Mouse (Mus musculus) MEL (cell line): ENCODE data around the gene P3h3. TPM values are rescaled to one million over a fixed set of nuclear protein-coding genes. Genes with fewer than 3 reads are reported as not detected.

Source experiments
- DNase-seq: peaks from one replicate; pipeline ENCODE4 v3.0.0; 2011; ENCODE audit warnings: low read depth, low spot score
- H3K27ac ChIP-seq: 2 replicates; pipeline ENCODE4 v1.5.1; 2012; ENCODE audit warnings: low read depth, mild to moderate bottlenecking, control low read depth, low read length, moderate library complexity; ENCODE audit not compliant: control insufficient read depth
- H3K27me3 ChIP-seq, 2 experiments: fragments of 150-350 bp in 1 of 2; sonication (generic) in 1 of 2; 2 replicates each; pipeline ENCODE4 v1.6.1; 2012; ENCODE audit warnings: low read length in 2 of 2, mild to moderate bottlenecking in 2 of 2, improper control_type of control experiment in 1 of 2, moderate library complexity in 1 of 2; ENCODE audit not compliant: insufficient read depth in 2 of 2, control insufficient read depth in 1 of 2
- H3K36me3 ChIP-seq, 2 experiments: 2 replicates each; pipeline ENCODE4 v1.6.1; 2012 to 2014; ENCODE audit warnings: low read length in 2 of 2, improper control_type of control experiment in 1 of 2, inconsistent platforms in 1 of 2, mild to moderate bottlenecking in 1 of 2; ENCODE audit not compliant: insufficient read depth in 2 of 2, control insufficient read depth in 1 of 2
- H3K4me1 ChIP-seq, 2 experiments: fragments of 150-350 bp in 1 of 2; sonication (generic) in 1 of 2; 2 replicates each; pipeline ENCODE4 v1.6.1; 2012; ENCODE audit warnings: low read length in 2 of 2, improper control_type of control experiment in 1 of 2, mild to moderate bottlenecking in 1 of 2; ENCODE audit not compliant: insufficient read depth in 2 of 2, control insufficient read depth in 1 of 2
- H3K4me3 ChIP-seq, 2 experiments: fragments of 150-350 bp in 1 of 2; sonication (generic) in 1 of 2; 2 replicates each; pipeline ENCODE4 v1.5.1; 2012; ENCODE audit warnings: low read depth in 2 of 2, low read length in 2 of 2, mild to moderate bottlenecking in 2 of 2, moderate library complexity in 2 of 2, control low read depth in 1 of 2, improper control_type of control experiment in 1 of 2; ENCODE audit not compliant: control insufficient read depth in 1 of 2, insufficient read depth in 1 of 2
- H3K79me2 ChIP-seq: 2 replicates; pipeline ENCODE4 v1.6.1; 2012; ENCODE audit warnings: mild to moderate bottlenecking, low read length, moderate library complexity; ENCODE audit not compliant: control insufficient read depth, poor library complexity, insufficient read depth
- H3K9ac ChIP-seq: 2 replicates; pipeline ENCODE4 v1.6.1; 2012; ENCODE audit warnings: low read depth, mild to moderate bottlenecking, control low read depth, low read length, moderate library complexity; ENCODE audit not compliant: control insufficient read depth, poor library complexity, severe bottlenecking
- H3K9me3 ChIP-seq: fragments of 150-350 bp; sonication (generic); replicated peaks from 2 replicates; pipeline ENCODE4 v1.6.1; 2012; ENCODE audit warnings: mild to moderate bottlenecking, low read length, improper control_type of control experiment, moderate library complexity; ENCODE audit not compliant: insufficient read depth
- BHLHE40 ChIP-seq: IDR thresholded peaks from 2 replicates; pipeline ENCODE4 v1.6.1; 2012; ENCODE audit warnings: low read depth, mild to moderate bottlenecking, inconsistent platforms, low read length, improper control_type of control experiment, borderline replicate concordance
- CHD1 ChIP-seq: IDR thresholded peaks from 2 replicates; pipeline ENCODE4 v1.6.1; 2012; ENCODE audit warnings: low read depth, mild to moderate bottlenecking, inconsistent platforms, low read length, improper control_type of control experiment
- CHD2 ChIP-seq: IDR thresholded peaks from 2 replicates; pipeline ENCODE4 v1.6.1; 2011; ENCODE audit warnings: low read length, improper control_type of control experiment
- CTCF ChIP-seq, 3 experiments: IDR thresholded peaks in 2 of 3; conservative IDR thresholded peaks in 1 of 3; 2 replicates each; pipeline ENCODE4 v1.5.1; 2011 to 2012; ENCODE audit warnings: low read length in 3 of 3, low read depth in 2 of 3, mild to moderate bottlenecking in 2 of 3, improper control_type of control experiment in 1 of 3, inconsistent platforms in 1 of 3, mixed read lengths in 1 of 3, moderate library complexity in 1 of 3; ENCODE audit not compliant: control insufficient read depth in 1 of 3, insufficient read depth in 1 of 3, poor library complexity in 1 of 3, severe bottlenecking in 1 of 3
- ELF1 ChIP-seq: IDR thresholded peaks from 2 replicates; pipeline ENCODE4 v1.6.1; 2014; ENCODE audit warnings: low read depth, mild to moderate bottlenecking, inconsistent platforms, low read length, improper control_type of control experiment, moderate library complexity
- EP300 ChIP-seq, 2 experiments: IDR thresholded peaks; 2 replicates each; pipeline ENCODE4 v1.6.1; 2011; ENCODE audit warnings: improper control_type of control experiment in 2 of 2, low read length in 2 of 2, low read depth in 1 of 2, mild to moderate bottlenecking in 1 of 2
- ETS1 ChIP-seq: IDR thresholded peaks from 2 replicates; pipeline ENCODE4 v1.6.1; 2012; ENCODE audit warnings: low read depth, mild to moderate bottlenecking, inconsistent platforms, low read length, improper control_type of control experiment, moderate library complexity
- GABPA ChIP-seq: IDR thresholded peaks from 2 replicates; pipeline ENCODE4 v1.6.1; 2012; ENCODE audit warnings: low read depth, mild to moderate bottlenecking, inconsistent platforms, low read length, improper control_type of control experiment, moderate library complexity
- GATA1 ChIP-seq: IDR thresholded peaks from 2 replicates; pipeline ENCODE4 v1.6.1; 2011; ENCODE audit warnings: low read depth, low read length, improper control_type of control experiment
- HCFC1 ChIP-seq: IDR thresholded peaks from 2 replicates; pipeline ENCODE4 v1.6.1; 2012; ENCODE audit warnings: low read depth, mild to moderate bottlenecking, inconsistent platforms, low read length, improper control_type of control experiment, moderate library complexity
- JUND ChIP-seq: IDR thresholded peaks from 2 replicates; pipeline ENCODE4 v1.6.1; 2011; ENCODE audit warnings: low read depth, mild to moderate bottlenecking, improper control_type of control experiment, low read length
- KAT2A ChIP-seq: conservative IDR thresholded peaks from 2 replicates; pipeline ENCODE4 v1.6.1; 2012; ENCODE audit warnings: low read depth, low read length, improper control_type of control experiment, inconsistent platforms
- MAFK ChIP-seq: IDR thresholded peaks from 2 replicates; pipeline ENCODE4 v1.6.1; 2011; ENCODE audit warnings: low read depth, mild to moderate bottlenecking, low read length, improper control_type of control experiment, borderline replicate concordance
- MAX ChIP-seq: IDR thresholded peaks from 2 replicates; pipeline ENCODE4 v1.6.1; 2011; ENCODE audit warnings: low read length, improper control_type of control experiment
- MAZ ChIP-seq: IDR thresholded peaks from 2 replicates; pipeline ENCODE4 v1.6.1; 2012; ENCODE audit warnings: low read depth, mild to moderate bottlenecking, inconsistent platforms, low read length, improper control_type of control experiment
- MEF2A ChIP-seq: IDR thresholded peaks from 2 replicates; pipeline ENCODE4 v1.6.1; 2014; ENCODE audit warnings: low read depth, mild to moderate bottlenecking, inconsistent platforms, low read length, improper control_type of control experiment; ENCODE audit not compliant: poor library complexity, insufficient replicate concordance, severe bottlenecking; ENCODE audit errors: extremely low read depth
- MXI1 ChIP-seq: IDR thresholded peaks from 2 replicates; pipeline ENCODE4 v1.6.1; 2011; ENCODE audit warnings: mild to moderate bottlenecking, low read depth, low read length, improper control_type of control experiment
- MYB ChIP-seq: IDR thresholded peaks from 2 replicates; pipeline ENCODE4 v1.6.1; 2011; ENCODE audit warnings: mild to moderate bottlenecking, low read depth, low read length, improper control_type of control experiment
- MYC ChIP-seq: IDR thresholded peaks from 2 replicates; pipeline ENCODE4 v1.6.1; 2011; ENCODE audit warnings: low read depth, mild to moderate bottlenecking, low read length, improper control_type of control experiment, moderate library complexity
- NRF1 ChIP-seq: IDR thresholded peaks from 2 replicates; pipeline ENCODE4 v1.6.1; 2014; ENCODE audit warnings: low read depth, mild to moderate bottlenecking, inconsistent platforms, low read length, improper control_type of control experiment, moderate library complexity; ENCODE audit not compliant: poor library complexity, insufficient read depth, severe bottlenecking
- POLR2A ChIP-seq, 2 experiments: IDR thresholded peaks; 2 replicates each; pipeline ENCODE4 v1.6.1; 2011 to 2012; ENCODE audit warnings: low read length in 2 of 2, mild to moderate bottlenecking in 2 of 2, control low read depth in 1 of 2, improper control_type of control experiment in 1 of 2, low read depth in 1 of 2, moderate library complexity in 1 of 2; ENCODE audit not compliant: control insufficient read depth in 1 of 2, insufficient read depth in 1 of 2, poor library complexity in 1 of 2
- POLR2AphosphoS2 ChIP-seq: IDR thresholded peaks from 2 replicates; pipeline ENCODE4 v1.6.1; 2011; ENCODE audit warnings: low read length, improper control_type of control experiment
- POLR2AphosphoS5 ChIP-seq: IDR thresholded peaks from 2 replicates; pipeline ENCODE4 v1.6.1; 2012; ENCODE audit warnings: low read depth, borderline replicate concordance, mild to moderate bottlenecking, inconsistent platforms, low read length, moderate library complexity, mixed read lengths
- RAD21 ChIP-seq: IDR thresholded peaks from 2 replicates; pipeline ENCODE4 v1.6.1; 2011; ENCODE audit warnings: mild to moderate bottlenecking, low read depth, low read length, improper control_type of control experiment
- RCOR1 ChIP-seq: IDR thresholded peaks from 2 replicates; pipeline ENCODE4 v1.6.1; 2012; ENCODE audit warnings: low read depth, mild to moderate bottlenecking, inconsistent platforms, low read length, improper control_type of control experiment
- SIN3A ChIP-seq: IDR thresholded peaks from 2 replicates; pipeline ENCODE4 v1.6.1; 2012; ENCODE audit warnings: low read length, improper control_type of control experiment, inconsistent platforms
- SMC3 ChIP-seq: IDR thresholded peaks from 2 replicates; pipeline ENCODE4 v1.6.1; 2011; ENCODE audit warnings: low read depth, low read length, improper control_type of control experiment
- TAL1 ChIP-seq: IDR thresholded peaks from 2 replicates; pipeline ENCODE4 v1.6.1; 2012; ENCODE audit warnings: mild to moderate bottlenecking, inconsistent platforms, low read length, moderate library complexity, mixed read lengths
- TCF12 ChIP-seq: IDR thresholded peaks from 2 replicates; pipeline ENCODE4 v1.6.1; 2014; ENCODE audit warnings: low read depth, mild to moderate bottlenecking, inconsistent platforms, low read length, improper control_type of control experiment, moderate library complexity
- UBTF ChIP-seq: IDR thresholded peaks from 2 replicates; pipeline ENCODE4 v1.6.1; 2012; ENCODE audit warnings: low read depth, mild to moderate bottlenecking, inconsistent platforms, low read length, improper control_type of control experiment, moderate library complexity, borderline replicate concordance; ENCODE audit not compliant: insufficient read depth
- USF1 ChIP-seq: IDR thresholded peaks from 2 replicates; pipeline ENCODE4 v1.6.1; 2014; ENCODE audit warnings: low read depth, mild to moderate bottlenecking, inconsistent platforms, low read length, improper control_type of control experiment, moderate library complexity
- USF2 ChIP-seq, 2 experiments: IDR thresholded peaks; 2 replicates each; pipeline ENCODE4 v1.6.1; 2011 to 2012; ENCODE audit warnings: improper control_type of control experiment in 2 of 2, low read length in 2 of 2, borderline replicate concordance in 1 of 2, inconsistent platforms in 1 of 2, low read depth in 1 of 2, mild to moderate bottlenecking in 1 of 2; ENCODE audit not compliant: insufficient read depth in 1 of 2
- ZC3H11A ChIP-seq: IDR thresholded peaks from 2 replicates; pipeline ENCODE4 v1.6.1; 2012; ENCODE audit warnings: low read depth, mild to moderate bottlenecking, inconsistent platforms, low read length, improper control_type of control experiment
- ZKSCAN1 ChIP-seq: IDR thresholded peaks from 2 replicates; pipeline ENCODE4 v1.6.1; 2012; ENCODE audit warnings: low read depth, mild to moderate bottlenecking, inconsistent platforms, low read length, improper control_type of control experiment, moderate library complexity
- ZMIZ1 ChIP-seq: IDR thresholded peaks from 2 replicates; pipeline ENCODE4 v1.6.1; 2012; ENCODE audit warnings: low read depth, mild to moderate bottlenecking, inconsistent platforms, low read length, improper control_type of control experiment, moderate library complexity
- polyA plus RNA-seq, 2 experiments: library from polyadenylated mRNA; stranded (reverse) in 1 of 2; unstranded in 1 of 2; fragments of >175 nt in 1 of 2; fragments of >200 nt in 1 of 2; gene quantifications; 2 replicates each; pipeline versions ENCODE4 v1.2.1 to v1.2.4; 2012; ENCODE audit warnings: low replicate concordance in 2 of 2, low read depth in 1 of 2; ENCODE audit not compliant: insufficient read length in 2 of 2, insufficient read depth in 1 of 2, missing spikeins in 1 of 2
- total RNA-seq: library from RNA; depleted of rRNA; stranded (reverse); fragments of 300-350 nt; gene quantifications from 2 replicates; pipeline ENCODE4 v1.2.3, GENCODE M21; 2012

The P3h3 gene
- total and polyA plus RNA-seq, 3 experiments: 0.23 to 2.1 TPM; not detected in 1

- TF ChIP-seq UBTF (no peak), MAFK (no peak), ETS1 (peak; percentile 6; the same call in 1 of the 2 replicates), POLR2A (IDR thresholded peaks at IDR 0.05; ENCODE audit: control insufficient read depth in 1 of 2, insufficient read depth in 1 of 2, low read depth in 1 of 2, low read length in 2 of 2, poor library complexity in 1 of 2) (no peak), KAT2A (no peak), TAL1 (no peak), MEF2A (no peak), ZKSCAN1 (no peak; the same call in 1 of the 2 replicates), EP300 (IDR thresholded peaks at IDR 0.05; ENCODE audit: low read depth in 1 of 2, low read length in 2 of 2) (no peak), TCF12 (no peak), ZC3H11A (peak; percentile 11; the same call in 1 of the 2 replicates), ELF1 (no peak), BHLHE40 (peak; percentile 35; the same call in 1 of the 2 replicates), CHD2 (no peak), JUND (no peak), USF1 (no peak), NRF1 (no peak), MAX (0 out of 2 replicates have a peak, but pooled peaks have one; percentile 29), MXI1 (peak; percentile 79), GATA1 (no peak), RAD21 (peak; percentile 9; the same call in 1 of the 2 replicates), HCFC1 (peak; percentile 39; the same call in 1 of the 2 replicates), SIN3A (no peak; the same call in 1 of the 2 replicates), CHD1 (no peak), MYB (no peak), MAZ (peak; percentile 77; the same call in 1 of the 2 replicates), CTCF (IDR thresholded peaks at IDR 0.05 in 2 of 3, conservative IDR thresholded peaks at IDR 0.05 in 1 of 3; ENCODE audit: control insufficient read depth in 1 of 3, insufficient read depth in 1 of 3, low read depth in 2 of 3, low read length in 3 of 3, poor library complexity in 1 of 3, severe bottlenecking in 1 of 3) (peak; percentile 43 to 90 (median 67); a peak in 5 of 6 replicates), MYC (no peak), RCOR1 (no peak), SMC3 (peak; percentile 26; the same call in 1 of the 2 replicates), POLR2AphosphoS2 (no peak), POLR2AphosphoS5 (no peak), USF2 (IDR thresholded peaks at IDR 0.05; ENCODE audit: borderline replicate concordance in 1 of 2, insufficient read depth in 1 of 2, low read depth in 1 of 2, low read length in 2 of 2) (no peak), ZMIZ1 (0 out of 2 replicates have a peak, but pooled peaks have one; percentile 15), GABPA (no peak)
- Histone ChIP-seq H3K4me3 (peak overlapping the region; percentile 78 to 95), H3K27ac (peak overlapping the region; percentile 78), H3K9ac (peak overlapping the region; percentile 81), H3K9me3 (no peaks in the 10 kb centered on the region), H3K4me1 (peaks cover 0 to 37% of the 10 kb centered on the region in 2 experiments; a peak in 3 of 4 replicates), H3K27me3 (no peaks in the 10 kb centered on the region), H3K79me2 (peaks cover 19% of the 10 kb centered on the region), H3K36me3 (peaks cover 4 to 15% of the 10 kb centered on the region in 2 experiments)
- peak; percentile 76 for DNase-seq
These were observed 48.3 kb downstream of the P3h3 start for GRCm38 (mm10) chr6:124809052-124809774.
